Mouse (Mus musculus) megakaryocyte, embryonic 14.5 days (primary cell): ENCODE measurements around the gene Tgfbr3.

Source experiments
- FLI1 ChIP-seq: IDR thresholded peaks from 2 replicates; pipeline ENCODE4 v1.6.1; 2012; ENCODE audit warnings: low read length, inconsistent platforms, mixed read lengths
- GATA1 ChIP-seq: IDR thresholded peaks from 3 replicates; pipeline ENCODE4 v1.6.1; 2012; ENCODE audit warnings: mixed read lengths, low read length, inconsistent platforms, borderline replicate concordance

DNA sequence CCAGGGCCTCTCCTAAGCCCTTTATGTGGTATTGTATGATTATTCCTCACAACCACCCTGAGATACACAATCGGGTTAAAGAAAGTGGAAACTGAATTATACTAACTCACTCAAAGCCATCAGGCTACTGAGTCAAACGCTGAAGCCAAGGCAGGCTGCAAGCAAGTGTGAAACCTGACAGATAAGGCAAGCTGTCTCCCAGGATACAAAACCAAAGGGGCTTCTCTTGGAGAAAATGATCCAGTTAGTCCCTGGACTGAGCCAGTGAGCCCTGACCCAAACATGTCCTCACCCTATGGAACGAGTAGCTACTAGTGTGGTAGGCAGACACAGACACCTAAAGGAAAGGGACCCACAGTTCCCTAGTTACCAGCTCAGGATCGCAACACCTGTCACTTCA lies 46.4 kb downstream of the Tgfbr3 start:
- TF ChIP-seq FLI1 (no peak), GATA1 (no peak)
